Mouse (Mus musculus) C2C12 (cell line): ENCODE results near the gene Rbms3. TPM values are rescaled to one million over a fixed set of nuclear protein-coding genes. Genes with fewer than 3 reads are reported as not detected.

Experiments
- H3K27me3 ChIP-seq: one replicate; pipeline ENCODE4 v1.6.1; 2011; ENCODE audit not compliant: control insufficient read depth, insufficient read depth, insufficient read length
- H3K36me3 ChIP-seq: one replicate; pipeline ENCODE4 v1.6.1; 2011; ENCODE audit not compliant: control insufficient read depth, insufficient read depth
- H3K4me3 ChIP-seq: one replicate; pipeline ENCODE4 v1.5.1; 2011; ENCODE audit warnings: mild to moderate bottlenecking, control low read depth; ENCODE audit not compliant: poor library complexity, insufficient read depth, severe bottlenecking
- H3K79me2 ChIP-seq: one replicate; pipeline ENCODE4 v1.6.1; 2011; ENCODE audit not compliant: control insufficient read depth, insufficient read depth
- H3K79me3 ChIP-seq: one replicate; pipeline ENCODE4 v1.6.1; 2011; ENCODE audit warnings: low read depth, control low read depth
- H3ac ChIP-seq: one replicate; pipeline ENCODE3; 2011; ENCODE audit warnings: low read depth; ENCODE audit not compliant: control insufficient read depth, insufficient read length
- CEBPB ChIP-seq: IDR thresholded peaks from one replicate; pipeline ENCODE4 v1.6.1; 2011; ENCODE audit warnings: low read depth, mild to moderate bottlenecking, control low read depth, moderate library complexity
- CTCF ChIP-seq: IDR thresholded peaks from one replicate; pipeline ENCODE4 v1.5.1; 2011; ENCODE audit not compliant: control insufficient read depth, insufficient read depth, insufficient read length
- FOSL1 ChIP-seq: IDR thresholded peaks from one replicate; pipeline ENCODE4 v1.8.0; 2011; ENCODE audit warnings: mild to moderate bottlenecking, low read length; ENCODE audit not compliant: poor library complexity, insufficient read depth, severe bottlenecking
- MAX ChIP-seq: IDR thresholded peaks from one replicate; pipeline ENCODE4 v1.6.1; 2011; ENCODE audit warnings: mild to moderate bottlenecking, control low read depth
- MYOD1 ChIP-seq: IDR thresholded peaks from one replicate; pipeline ENCODE4 v1.6.1; 2011; ENCODE audit warnings: low read depth; ENCODE audit not compliant: control insufficient read depth, insufficient read length
- MYOG ChIP-seq: IDR thresholded peaks from one replicate; pipeline ENCODE4 v1.6.1; 2011; ENCODE audit not compliant: control insufficient read depth, insufficient read length; ENCODE audit errors: extremely low read depth
- USF1 ChIP-seq: IDR thresholded peaks from one replicate; pipeline ENCODE4 v1.6.1; 2011; ENCODE audit warnings: low read depth, mild to moderate bottlenecking, control low read depth, moderate library complexity
- polyA plus RNA-seq: library from polyadenylated mRNA; unstranded; fragments of >200 nt; fragmentation: generic; extraction: Trizol; gene quantifications from one replicate; pipeline ENCODE4 v1.2.1, GENCODE M21; 2012; ENCODE audit warnings: missing spikeins

Gene Rbms3
- polyA plus RNA-seq, 1 experiment = 2.7 TPM

GRCm38 (mm10) chr9:117397071-117397470, 232.6 kb downstream of the Rbms3 start:
- Histone ChIP-seq H3K27me3 (no peaks in the 10 kb centered on the region), H3K79me3 (no peaks in the 10 kb centered on the region), H3K4me3 (no peak overlapping the region), H3K79me2 (no peaks in the 10 kb centered on the region), H3K36me3 (no peaks in the 10 kb centered on the region), H3ac (no peak overlapping the region)
- TF ChIP-seq FOSL1 = no peak
- TF ChIP-seq CEBPB = no peak
- no peak for TF ChIP-seq MYOG
- no peak for TF ChIP-seq CTCF
- no peak for TF ChIP-seq MYOD1
- no peak for TF ChIP-seq MAX
- no peak for TF ChIP-seq USF1

- Histone ChIP-seq H3K27me3 (no peaks in the 10 kb centered on the region), H3K79me3 (no peaks in the 10 kb centered on the region), H3K79me2 (no peaks in the 10 kb centered on the region), H3ac (no peak overlapping the region), H3K36me3 (no peaks in the 10 kb centered on the region), H3K4me3 (no peak overlapping the region)
- no peak for TF ChIP-seq USF1
- no peak for TF ChIP-seq MAX
- TF ChIP-seq MYOD1 = no peak
- no peak for TF ChIP-seq MYOG
- no peak for TF ChIP-seq FOSL1
Measured at GRCm38 (mm10) chr9:117396586-117396985, 233.1 kb downstream of the Rbms3 start.

- H3ac ChIP-seq = no peak overlapping the region
- H3K79me2 ChIP-seq = no peaks in the 10 kb centered on the region
- no peaks in the 10 kb centered on the region for H3K27me3 ChIP-seq
- no peaks in the 10 kb centered on the region for H3K79me3 ChIP-seq
- TF ChIP-seq MYOD1 (no peak), CEBPB (no peak), MAX (no peak), USF1 (no peak), FOSL1 (no peak), CTCF (no peak), MYOG (no peak)
- H3K36me3 ChIP-seq = no peaks in the 10 kb centered on the region
- no peak overlapping the region for H3K4me3 ChIP-seq
Measured at GRCm38 (mm10) chr9:117393626-117394525, 235.8 kb downstream of the Rbms3 start.

GRCm38 (mm10) chr9:117388024-117388423, 241.7 kb downstream of the Rbms3 start:
- H3K27me3 ChIP-seq = no peaks in the 10 kb centered on the region
- TF ChIP-seq MYOD1 = no peak
- no peak for TF ChIP-seq FOSL1
- TF ChIP-seq CEBPB = no peak
- no peak for TF ChIP-seq MYOG
- TF ChIP-seq CTCF = no peak
- no peak for TF ChIP-seq MAX
- TF ChIP-seq USF1 = no peak
- no peak overlapping the region for H3ac ChIP-seq
- H3K36me3 ChIP-seq = no peaks in the 10 kb centered on the region
- H3K79me3 ChIP-seq = no peaks in the 10 kb centered on the region
- no peak overlapping the region for H3K4me3 ChIP-seq
- no peaks in the 10 kb centered on the region for H3K79me2 ChIP-seq

- H3ac ChIP-seq = no peak overlapping the region
- no peaks in the 10 kb centered on the region for H3K79me3 ChIP-seq
- no peak overlapping the region for H3K4me3 ChIP-seq
- H3K36me3 ChIP-seq = no peaks in the 10 kb centered on the region
- no peaks in the 10 kb centered on the region for H3K79me2 ChIP-seq
- TF ChIP-seq FOSL1 = no peak
- TF ChIP-seq CEBPB = no peak
- TF ChIP-seq USF1 = no peak
- no peak for TF ChIP-seq MYOG
- TF ChIP-seq CTCF = no peak
- no peak for TF ChIP-seq MYOD1
- no peaks in the 10 kb centered on the region for H3K27me3 ChIP-seq
Measured at GRCm38 (mm10) chr9:117380876-117381275, 248.8 kb downstream of the Rbms3 start.
